Mouse (Mus musculus) stomach, postnatal 0 days (tissue): ENCODE measurements around the gene Rtn1.

Experiments
- CTCF ChIP-seq: IDR thresholded peaks from 2 replicates; pipeline ENCODE4 v1.5.1; 2016; ENCODE audit warnings: antibody characterized with exemption, low read depth, mild to moderate bottlenecking, moderate library complexity
- EP300 ChIP-seq: optimal IDR thresholded peaks from 2 replicates; pipeline ENCODE3; 2016; ENCODE audit warnings: antibody characterized with exemption

DNA sequence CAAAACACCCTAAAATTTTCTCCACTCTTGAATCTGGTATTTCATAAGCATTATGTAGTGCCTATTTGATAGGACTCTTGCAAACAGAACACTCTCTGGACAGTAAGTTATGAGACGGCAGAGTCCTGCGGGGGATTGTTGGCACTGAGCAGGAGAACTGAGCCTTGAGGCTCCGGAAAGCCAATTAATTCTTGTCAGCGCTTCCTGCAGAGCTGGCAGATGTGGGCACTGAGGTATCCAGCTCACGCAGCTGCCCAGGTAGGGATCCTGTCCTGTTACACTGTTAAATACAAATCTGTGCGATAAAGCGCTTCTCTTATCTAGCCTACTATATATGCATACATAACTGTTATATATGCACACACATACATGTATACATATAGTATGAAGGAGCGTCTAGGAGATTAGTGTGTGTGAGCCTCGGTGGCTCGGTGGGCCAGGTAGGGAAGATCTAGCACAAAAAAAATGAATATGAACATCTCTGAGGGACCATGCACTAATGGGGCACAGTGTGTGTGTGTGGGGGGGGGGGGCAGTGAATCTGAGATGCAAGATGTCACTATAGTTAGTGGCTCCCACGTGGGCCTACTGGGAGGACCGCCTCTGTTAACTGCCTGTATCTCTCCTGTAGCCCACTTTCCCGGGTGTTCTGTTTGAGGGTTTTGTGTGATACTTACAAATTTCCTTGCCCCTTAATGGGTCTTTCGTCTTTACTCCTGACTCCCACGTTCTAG, 93.0 kb downstream of the Rtn1 start:
- TF ChIP-seq EP300, result no peak
- no peak for TF ChIP-seq CTCF
